Mouse (Mus musculus) MEL (cell line): ENCODE data around the gene Cntd1. TPM values are rescaled to one million over a fixed set of nuclear protein-coding genes. Genes with fewer than 3 reads are reported as not detected.
A peak's percentile ranks its signal among the peaks of the same experiment; 100 is the strongest.

Experiments
- DNase-seq: peaks from one replicate; pipeline ENCODE4 v3.0.0; 2011; ENCODE audit warnings: low read depth, low spot score
- H3K27ac ChIP-seq: 2 replicates; pipeline ENCODE4 v1.5.1; 2012; ENCODE audit warnings: low read depth, mild to moderate bottlenecking, control low read depth, low read length, moderate library complexity; ENCODE audit not compliant: control insufficient read depth
- H3K27me3 ChIP-seq, 2 experiments: fragments of 150-350 bp in 1 of 2; sonication (generic) in 1 of 2; 2 replicates each; pipeline ENCODE4 v1.6.1; 2012; ENCODE audit warnings: low read length in 2 of 2, mild to moderate bottlenecking in 2 of 2, improper control_type of control experiment in 1 of 2, moderate library complexity in 1 of 2; ENCODE audit not compliant: insufficient read depth in 2 of 2, control insufficient read depth in 1 of 2
- H3K36me3 ChIP-seq, 2 experiments: 2 replicates each; pipeline ENCODE4 v1.6.1; 2012 to 2014; ENCODE audit warnings: low read length in 2 of 2, improper control_type of control experiment in 1 of 2, inconsistent platforms in 1 of 2, mild to moderate bottlenecking in 1 of 2; ENCODE audit not compliant: insufficient read depth in 2 of 2, control insufficient read depth in 1 of 2
- H3K4me1 ChIP-seq, 2 experiments: fragments of 150-350 bp in 1 of 2; sonication (generic) in 1 of 2; 2 replicates each; pipeline ENCODE4 v1.6.1; 2012; ENCODE audit warnings: low read length in 2 of 2, improper control_type of control experiment in 1 of 2, mild to moderate bottlenecking in 1 of 2; ENCODE audit not compliant: insufficient read depth in 2 of 2, control insufficient read depth in 1 of 2
- H3K4me3 ChIP-seq, 2 experiments: fragments of 150-350 bp in 1 of 2; sonication (generic) in 1 of 2; 2 replicates each; pipeline ENCODE4 v1.5.1; 2012; ENCODE audit warnings: low read depth in 2 of 2, low read length in 2 of 2, mild to moderate bottlenecking in 2 of 2, moderate library complexity in 2 of 2, control low read depth in 1 of 2, improper control_type of control experiment in 1 of 2; ENCODE audit not compliant: control insufficient read depth in 1 of 2, insufficient read depth in 1 of 2
- H3K79me2 ChIP-seq: 2 replicates; pipeline ENCODE4 v1.6.1; 2012; ENCODE audit warnings: mild to moderate bottlenecking, low read length, moderate library complexity; ENCODE audit not compliant: control insufficient read depth, poor library complexity, insufficient read depth
- H3K9ac ChIP-seq: 2 replicates; pipeline ENCODE4 v1.6.1; 2012; ENCODE audit warnings: low read depth, mild to moderate bottlenecking, control low read depth, low read length, moderate library complexity; ENCODE audit not compliant: control insufficient read depth, poor library complexity, severe bottlenecking
- H3K9me3 ChIP-seq: fragments of 150-350 bp; sonication (generic); replicated peaks from 2 replicates; pipeline ENCODE4 v1.6.1; 2012; ENCODE audit warnings: mild to moderate bottlenecking, low read length, improper control_type of control experiment, moderate library complexity; ENCODE audit not compliant: insufficient read depth
- BHLHE40 ChIP-seq: IDR thresholded peaks from 2 replicates; pipeline ENCODE4 v1.6.1; 2012; ENCODE audit warnings: low read depth, mild to moderate bottlenecking, inconsistent platforms, low read length, improper control_type of control experiment, borderline replicate concordance
- CTCF ChIP-seq, 3 experiments: IDR thresholded peaks in 2 of 3; conservative IDR thresholded peaks in 1 of 3; 2 replicates each; pipeline ENCODE4 v1.5.1; 2011 to 2012; ENCODE audit warnings: low read length in 3 of 3, low read depth in 2 of 3, mild to moderate bottlenecking in 2 of 3, improper control_type of control experiment in 1 of 3, inconsistent platforms in 1 of 3, mixed read lengths in 1 of 3, moderate library complexity in 1 of 3; ENCODE audit not compliant: control insufficient read depth in 1 of 3, insufficient read depth in 1 of 3, poor library complexity in 1 of 3, severe bottlenecking in 1 of 3
- ELF1 ChIP-seq: IDR thresholded peaks from 2 replicates; pipeline ENCODE4 v1.6.1; 2014; ENCODE audit warnings: low read depth, mild to moderate bottlenecking, inconsistent platforms, low read length, improper control_type of control experiment, moderate library complexity
- EP300 ChIP-seq, 2 experiments: IDR thresholded peaks; 2 replicates each; pipeline ENCODE4 v1.6.1; 2011; ENCODE audit warnings: improper control_type of control experiment in 2 of 2, low read length in 2 of 2, low read depth in 1 of 2, mild to moderate bottlenecking in 1 of 2
- ETS1 ChIP-seq: IDR thresholded peaks from 2 replicates; pipeline ENCODE4 v1.6.1; 2012; ENCODE audit warnings: low read depth, mild to moderate bottlenecking, inconsistent platforms, low read length, improper control_type of control experiment, moderate library complexity
- GATA1 ChIP-seq: IDR thresholded peaks from 2 replicates; pipeline ENCODE4 v1.6.1; 2011; ENCODE audit warnings: low read depth, low read length, improper control_type of control experiment
- HCFC1 ChIP-seq: IDR thresholded peaks from 2 replicates; pipeline ENCODE4 v1.6.1; 2012; ENCODE audit warnings: low read depth, mild to moderate bottlenecking, inconsistent platforms, low read length, improper control_type of control experiment, moderate library complexity
- MAX ChIP-seq: IDR thresholded peaks from 2 replicates; pipeline ENCODE4 v1.6.1; 2011; ENCODE audit warnings: low read length, improper control_type of control experiment
- MEF2A ChIP-seq: IDR thresholded peaks from 2 replicates; pipeline ENCODE4 v1.6.1; 2014; ENCODE audit warnings: low read depth, mild to moderate bottlenecking, inconsistent platforms, low read length, improper control_type of control experiment; ENCODE audit not compliant: poor library complexity, insufficient replicate concordance, severe bottlenecking; ENCODE audit errors: extremely low read depth
- MXI1 ChIP-seq: IDR thresholded peaks from 2 replicates; pipeline ENCODE4 v1.6.1; 2011; ENCODE audit warnings: mild to moderate bottlenecking, low read depth, low read length, improper control_type of control experiment
- MYB ChIP-seq: IDR thresholded peaks from 2 replicates; pipeline ENCODE4 v1.6.1; 2011; ENCODE audit warnings: mild to moderate bottlenecking, low read depth, low read length, improper control_type of control experiment
- MYC ChIP-seq: IDR thresholded peaks from 2 replicates; pipeline ENCODE4 v1.6.1; 2011; ENCODE audit warnings: low read depth, mild to moderate bottlenecking, low read length, improper control_type of control experiment, moderate library complexity
- NRF1 ChIP-seq: IDR thresholded peaks from 2 replicates; pipeline ENCODE4 v1.6.1; 2014; ENCODE audit warnings: low read depth, mild to moderate bottlenecking, inconsistent platforms, low read length, improper control_type of control experiment, moderate library complexity; ENCODE audit not compliant: poor library complexity, insufficient read depth, severe bottlenecking
- POLR2AphosphoS5 ChIP-seq: IDR thresholded peaks from 2 replicates; pipeline ENCODE4 v1.6.1; 2012; ENCODE audit warnings: low read depth, borderline replicate concordance, mild to moderate bottlenecking, inconsistent platforms, low read length, moderate library complexity, mixed read lengths
- RAD21 ChIP-seq: IDR thresholded peaks from 2 replicates; pipeline ENCODE4 v1.6.1; 2011; ENCODE audit warnings: mild to moderate bottlenecking, low read depth, low read length, improper control_type of control experiment
- RCOR1 ChIP-seq: IDR thresholded peaks from 2 replicates; pipeline ENCODE4 v1.6.1; 2012; ENCODE audit warnings: low read depth, mild to moderate bottlenecking, inconsistent platforms, low read length, improper control_type of control experiment
- SIN3A ChIP-seq: IDR thresholded peaks from 2 replicates; pipeline ENCODE4 v1.6.1; 2012; ENCODE audit warnings: low read length, improper control_type of control experiment, inconsistent platforms
- SMC3 ChIP-seq: IDR thresholded peaks from 2 replicates; pipeline ENCODE4 v1.6.1; 2011; ENCODE audit warnings: low read depth, low read length, improper control_type of control experiment
- TBP ChIP-seq: IDR thresholded peaks from 2 replicates; pipeline ENCODE4 v1.8.0; 2011; ENCODE audit warnings: low read depth, low read length, improper control_type of control experiment
- TCF12 ChIP-seq: IDR thresholded peaks from 2 replicates; pipeline ENCODE4 v1.6.1; 2014; ENCODE audit warnings: low read depth, mild to moderate bottlenecking, inconsistent platforms, low read length, improper control_type of control experiment, moderate library complexity
- UBTF ChIP-seq: IDR thresholded peaks from 2 replicates; pipeline ENCODE4 v1.6.1; 2012; ENCODE audit warnings: low read depth, mild to moderate bottlenecking, inconsistent platforms, low read length, improper control_type of control experiment, moderate library complexity, borderline replicate concordance; ENCODE audit not compliant: insufficient read depth
- USF1 ChIP-seq: IDR thresholded peaks from 2 replicates; pipeline ENCODE4 v1.6.1; 2014; ENCODE audit warnings: low read depth, mild to moderate bottlenecking, inconsistent platforms, low read length, improper control_type of control experiment, moderate library complexity
- USF2 ChIP-seq, 2 experiments: IDR thresholded peaks; 2 replicates each; pipeline ENCODE4 v1.6.1; 2011 to 2012; ENCODE audit warnings: improper control_type of control experiment in 2 of 2, low read length in 2 of 2, borderline replicate concordance in 1 of 2, inconsistent platforms in 1 of 2, low read depth in 1 of 2, mild to moderate bottlenecking in 1 of 2; ENCODE audit not compliant: insufficient read depth in 1 of 2
- ZNF384 ChIP-seq: IDR thresholded peaks from 2 replicates; pipeline ENCODE4 v1.6.1; 2012; ENCODE audit warnings: low read depth, mild to moderate bottlenecking, inconsistent platforms, low read length, improper control_type of control experiment
- polyA plus RNA-seq, 2 experiments: library from polyadenylated mRNA; stranded (reverse) in 1 of 2; unstranded in 1 of 2; fragments of >175 nt in 1 of 2; fragments of >200 nt in 1 of 2; gene quantifications; 2 replicates each; pipeline versions ENCODE4 v1.2.1 to v1.2.4; 2012; ENCODE audit warnings: low replicate concordance in 2 of 2, low read depth in 1 of 2; ENCODE audit not compliant: insufficient read length in 2 of 2, insufficient read depth in 1 of 2, missing spikeins in 1 of 2
- total RNA-seq: library from RNA; depleted of rRNA; stranded (reverse); fragments of 300-350 nt; gene quantifications from 2 replicates; pipeline ENCODE4 v1.2.3, GENCODE M21; 2012

The Cntd1 gene
- total and polyA plus RNA-seq, 3 experiments, result 0.84 to 2.4 TPM; not detected in 1

GRCm38 (mm10) chr11:101312150-101312549 lies 33.3 kb downstream of the Cntd1 start:
- peak; percentile 88 for DNase-seq
- TF ChIP-seq EP300 (IDR thresholded peaks at IDR 0.05; ENCODE audit: low read depth in 1 of 2, low read length in 2 of 2) (peak in 1 of 2 experiments; percentile 46; a peak in 1 of 4 replicates), ELF1 (0 out of 2 replicates have a peak, but pooled peaks have one; percentile 11), RCOR1 (peak; percentile 64), TCF12 (peak; percentile 41; the same call in 1 of the 2 replicates), MXI1 (peak; percentile 51; the same call in 1 of the 2 replicates), ETS1 (peak; percentile 89), HCFC1 (0 out of 2 replicates have a peak, but pooled peaks have one; percentile 33), USF2 (IDR thresholded peaks at IDR 0.05; ENCODE audit: borderline replicate concordance in 1 of 2, insufficient read depth in 1 of 2, low read depth in 1 of 2, low read length in 2 of 2) (no peak), RAD21 (no peak), UBTF (no peak), SIN3A (peak; percentile 61; the same call in 1 of the 2 replicates), GATA1 (0 out of 2 replicates have a peak, but pooled peaks have one; percentile 27), MYB (no peak), TBP (peak; percentile 24; the same call in 1 of the 2 replicates)
- TF ChIP-seq, all 39 proteins: peak for 10
- Histone ChIP-seq H3K4me3 (no peak overlapping the region), H3K27me3 (no peaks in the 10 kb centered on the region), H3K9ac (peak overlapping the region; percentile 33), H3K9me3 (no peaks in the 10 kb centered on the region), H3K36me3 (peaks cover 0 to 30% of the 10 kb centered on the region in 2 experiments; a peak in 3 of 4 replicates), H3K27ac (peak overlapping the region; percentile 35), H3K79me2 (peaks cover 13% of the 10 kb centered on the region), H3K4me1 (peaks cover 15 to 23% of the 10 kb centered on the region in 2 experiments)

- peak; percentile 59 for DNase-seq
- H3K9me3 ChIP-seq, result no peaks in the 10 kb centered on the region
- no peaks in the 10 kb centered on the region for H3K27me3 ChIP-seq
- H3K4me3 ChIP-seq, result no peak overlapping the region; a peak in 1 of 4 replicates
- H3K27ac ChIP-seq, result peak overlapping the region; percentile 100
- peaks cover 33% of the 10 kb centered on the region for H3K79me2 ChIP-seq
- TF ChIP-seq MYC (peak; percentile 86; the same call in 1 of the 2 replicates), POLR2AphosphoS5 (no peak), MEF2A (no peak), RCOR1 (no peak), BHLHE40 (no peak), GATA1 (no peak), USF1 (no peak), CTCF (IDR thresholded peaks at IDR 0.05 in 2 of 3, conservative IDR thresholded peaks at IDR 0.05 in 1 of 3; ENCODE audit: control insufficient read depth in 1 of 3, insufficient read depth in 1 of 3, low read depth in 2 of 3, low read length in 3 of 3, poor library complexity in 1 of 3, severe bottlenecking in 1 of 3) (peak; percentile 21 to 53 (median 22); a peak in 4 of 6 replicates), SMC3 (peak; percentile 19; the same call in 1 of the 2 replicates), NRF1 (no peak), MAX (no peak), TBP (no peak), MXI1 (no peak), ETS1 (no peak), ZNF384 (no peak)
- peaks cover 22 to 32% of the 10 kb centered on the region in 2 experiments for H3K4me1 ChIP-seq
- H3K36me3 ChIP-seq, result peaks cover 22 to 48% of the 10 kb centered on the region in 2 experiments
- peak overlapping the region; percentile 97 for H3K9ac ChIP-seq
Measured at GRCm38 (mm10) chr11:101314567-101314966, 35.8 kb downstream of the Cntd1 start.
